Mouse (Mus musculus) lung, embryonic 16.5 days (tissue): ENCODE results near the gene Uhrf2. TPM values are rescaled to one million over a fixed set of nuclear protein-coding genes. Genes with fewer than 3 reads are reported as not detected.

Experiments
- polyA plus RNA-seq: library from polyadenylated mRNA; unstranded; fragments of >200 nt; fragmentation: Nextera tagmentation; extraction: Ambion mirVana; gene quantifications from 2 replicates; pipeline ENCODE4 v1.2.1, GENCODE M21; 2015

The Uhrf2 gene
- polyA plus RNA-seq, 1 experiment from 2014 or later: 60.2 TPM

Other genes with a start within 250 kb of the Uhrf2 start
- gene 9930021J03Rik, start 224.5 kb upstream of the Uhrf2 start, polyA plus RNA-seq: 3.8 and 4.1 TPM in 2 replicates
- gene Ranbp6, start 217.5 kb upstream of the Uhrf2 start, polyA plus RNA-seq: 13.7 TPM in 2 replicates
- 9.1 and 11.4 TPM in 2 replicates for gene Il33, start 105.4 kb upstream of the Uhrf2 start, polyA plus RNA-seq
- not detected in 2 replicates for gene Trpd52l3, start 26.7 kb upstream of the Uhrf2 start, polyA plus RNA-seq
- 0.60 and 0.73 TPM in 2 replicates for gene Gldc, start 144.9 kb downstream of the Uhrf2 start, polyA plus RNA-seq
- gene Mbl2, start 202.4 kb downstream of the Uhrf2 start, polyA plus RNA-seq: not detected in 2 replicates